Mouse (Mus musculus): ENCODE results near the gene Arhgap5.
A peak's percentile ranks its signal among the peaks of the same experiment; 100 is the strongest.
"Not testable (repeated sequence)": the region's sequence is repeated elsewhere in the genome, so short reads cannot be mapped to it uniquely, and the experiment has no call there.

Gene Arhgap5

DNA sequence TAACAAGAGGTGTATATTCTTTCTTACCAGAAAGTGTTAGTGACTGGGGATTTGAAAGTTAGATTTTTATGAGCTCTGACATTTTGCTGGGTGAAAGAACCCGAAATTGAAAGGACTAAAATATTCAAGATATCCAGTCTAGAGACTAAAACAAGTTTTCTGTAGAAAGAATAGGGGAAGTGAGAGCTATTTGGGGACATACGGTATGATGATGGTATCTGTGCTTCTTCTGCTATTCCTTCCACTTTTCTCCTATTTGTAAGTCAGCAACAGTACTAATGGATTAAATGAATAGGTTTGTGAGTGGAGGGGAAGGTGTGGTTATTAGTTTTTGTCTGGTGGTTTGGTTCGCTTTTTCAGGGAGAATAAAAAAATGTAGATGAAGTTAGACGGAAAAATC is 37.5 kb downstream of the Arhgap5 start:
- no peak for DNase-seq

DNA sequence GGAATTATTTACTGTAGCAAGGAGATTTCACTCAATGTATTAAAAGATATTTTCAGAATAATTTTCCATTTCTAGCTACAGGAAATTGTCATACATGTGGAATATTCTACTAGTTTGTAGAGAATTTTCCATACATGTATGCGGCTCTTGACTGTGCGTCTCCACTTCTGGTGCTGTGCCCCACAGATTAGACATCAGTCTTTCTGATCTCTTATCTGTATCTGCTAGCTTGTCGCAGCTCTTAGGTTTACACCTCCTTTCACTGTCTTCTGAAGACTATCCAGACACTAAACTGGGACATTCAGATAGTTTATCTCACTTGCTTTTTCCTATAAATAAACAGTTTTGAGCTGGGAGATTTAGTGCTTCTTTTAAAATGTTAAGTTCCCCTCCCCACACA is 40.8 kb downstream of the Arhgap5 start:
- no peak for DNase-seq

DNA sequence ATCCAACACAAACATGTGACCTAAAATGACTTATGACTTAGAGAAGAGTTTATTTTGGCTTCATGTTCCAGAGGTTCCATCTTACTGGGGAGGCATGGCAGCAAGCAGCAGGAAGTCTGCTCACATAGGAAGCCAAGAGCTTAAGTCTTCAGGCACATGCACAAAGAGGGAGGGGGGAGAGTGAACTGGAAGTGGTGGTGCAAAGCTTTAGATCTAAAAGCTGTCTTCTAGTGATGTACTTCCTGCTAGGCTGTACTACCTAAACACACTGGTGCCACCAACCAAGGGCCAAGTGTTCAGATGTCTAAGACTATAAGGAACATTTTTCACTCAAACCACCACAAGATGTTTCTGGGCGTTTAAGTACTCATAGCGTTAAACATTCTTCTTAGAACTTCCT is 48.3 kb downstream of the Arhgap5 start:
- DNase-seq, result no peak

DNA sequence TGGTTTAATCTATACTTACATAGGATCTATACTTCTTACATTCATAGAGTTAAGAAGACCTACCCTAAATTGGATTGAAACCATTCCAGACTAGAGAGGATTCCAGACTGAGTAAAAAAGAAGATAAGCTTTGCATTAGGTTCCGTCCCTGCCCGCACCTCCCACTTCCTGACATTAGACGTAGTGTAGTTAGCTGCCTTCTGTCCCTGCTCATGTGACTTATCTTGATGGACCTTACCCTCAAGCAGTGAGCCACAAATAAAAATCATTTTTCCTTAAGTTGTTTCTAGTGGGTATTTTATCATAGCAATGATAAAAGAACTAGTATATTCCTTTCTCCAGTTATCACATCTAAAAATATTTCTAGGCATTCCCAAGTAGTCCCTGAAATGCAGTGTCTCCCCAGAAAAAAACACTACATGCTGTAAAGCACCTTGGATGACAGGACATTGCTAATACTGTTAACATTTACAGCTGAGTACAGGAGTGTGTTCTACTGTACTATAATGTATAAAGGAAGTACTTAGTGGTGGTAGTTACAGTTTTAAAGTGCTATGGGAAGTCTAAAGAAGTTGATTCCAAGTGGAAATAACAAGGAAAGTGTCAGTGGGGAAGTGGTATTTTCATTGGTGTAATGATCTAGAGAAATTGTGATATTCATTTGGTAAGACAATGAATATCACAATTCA is 51.6 kb downstream of the Arhgap5 start:
- no peak for DNase-seq

DNA sequence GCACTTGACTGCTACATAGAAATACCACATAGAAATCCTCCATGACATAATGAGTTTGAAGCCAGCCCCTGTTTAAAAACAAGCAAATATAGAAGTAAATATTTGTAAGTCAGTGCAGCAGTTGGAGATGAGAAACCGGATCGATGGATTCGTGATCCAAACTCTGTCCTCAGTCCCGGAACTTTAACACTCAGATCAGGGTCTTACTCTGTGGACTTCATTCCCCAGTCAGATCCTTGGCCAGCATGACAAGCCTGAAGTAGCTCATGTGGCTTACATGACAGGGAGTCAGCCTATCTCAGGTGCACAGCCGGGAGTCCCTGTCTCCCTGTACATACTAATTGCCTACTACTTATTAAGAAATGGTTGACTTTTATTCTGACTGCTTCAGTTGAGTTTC is 61.9 kb downstream of the Arhgap5 start:
- no peak for DNase-seq

DNA sequence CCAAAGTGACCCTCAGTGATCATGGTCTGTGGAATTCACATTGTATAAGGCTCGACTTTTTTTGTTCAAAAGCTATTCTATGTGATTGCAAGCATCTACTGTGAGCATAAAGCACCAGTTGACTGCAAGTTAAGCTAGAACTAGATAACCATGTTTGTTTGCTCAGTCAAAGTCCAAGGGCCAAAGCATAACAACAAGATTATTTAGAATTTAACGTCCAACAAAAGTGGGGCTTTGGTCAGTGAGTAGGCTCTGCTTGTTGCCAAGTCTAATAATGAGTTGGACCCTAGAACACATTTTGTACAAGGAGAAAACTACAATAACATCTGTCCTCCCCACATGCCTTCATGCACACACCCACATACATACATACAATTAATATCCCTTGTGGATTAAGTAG is 69.6 kb downstream of the Arhgap5 start:
- no peak for DNase-seq

DNA sequence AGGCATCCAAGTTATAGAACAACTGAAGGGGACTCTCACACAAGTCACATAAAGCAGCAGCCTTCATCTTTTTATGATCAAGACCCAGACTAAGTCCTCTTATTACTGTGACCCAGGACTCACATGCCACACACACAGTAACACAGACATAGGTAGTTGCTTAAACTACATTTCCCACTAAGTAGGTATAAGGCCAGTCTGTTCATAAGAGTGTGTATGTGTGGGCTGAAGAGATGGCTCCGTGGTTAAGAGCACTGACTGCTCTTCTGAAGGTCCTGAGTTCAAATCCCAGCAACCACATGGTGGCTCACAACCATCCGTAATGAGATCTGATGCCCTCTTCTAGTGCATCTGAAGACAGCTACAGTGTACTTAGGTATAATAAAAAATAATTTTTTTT is 82.7 kb downstream of the Arhgap5 start:
- DNase-seq, result not testable (repeated sequence)

DNA sequence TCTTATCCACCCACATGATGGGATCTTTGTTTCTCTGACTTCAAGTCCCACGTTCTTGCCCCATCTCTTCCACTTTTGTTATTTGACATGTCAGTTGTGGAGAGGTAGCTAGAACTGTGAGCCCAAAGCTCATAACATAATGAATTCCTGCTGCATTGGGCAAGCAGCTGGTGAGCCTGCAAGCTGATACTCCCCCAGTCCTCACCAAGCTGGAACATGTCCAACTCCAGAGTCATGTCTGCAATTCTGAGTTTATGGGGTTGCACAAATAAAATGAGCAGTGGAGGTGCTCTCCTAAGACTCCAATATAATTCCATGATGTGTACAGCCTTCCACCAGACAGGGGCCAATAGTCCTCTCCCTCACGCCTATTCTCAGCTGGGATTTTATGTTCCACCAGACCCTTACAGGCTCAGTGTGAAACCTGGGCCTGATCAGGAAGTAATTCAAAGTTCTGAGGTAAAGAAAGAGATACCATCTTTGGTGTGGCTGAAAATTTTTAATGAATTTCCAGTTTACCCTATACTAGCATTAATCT is 83.8 kb downstream of the Arhgap5 start:
- no peak for DNase-seq

DNA sequence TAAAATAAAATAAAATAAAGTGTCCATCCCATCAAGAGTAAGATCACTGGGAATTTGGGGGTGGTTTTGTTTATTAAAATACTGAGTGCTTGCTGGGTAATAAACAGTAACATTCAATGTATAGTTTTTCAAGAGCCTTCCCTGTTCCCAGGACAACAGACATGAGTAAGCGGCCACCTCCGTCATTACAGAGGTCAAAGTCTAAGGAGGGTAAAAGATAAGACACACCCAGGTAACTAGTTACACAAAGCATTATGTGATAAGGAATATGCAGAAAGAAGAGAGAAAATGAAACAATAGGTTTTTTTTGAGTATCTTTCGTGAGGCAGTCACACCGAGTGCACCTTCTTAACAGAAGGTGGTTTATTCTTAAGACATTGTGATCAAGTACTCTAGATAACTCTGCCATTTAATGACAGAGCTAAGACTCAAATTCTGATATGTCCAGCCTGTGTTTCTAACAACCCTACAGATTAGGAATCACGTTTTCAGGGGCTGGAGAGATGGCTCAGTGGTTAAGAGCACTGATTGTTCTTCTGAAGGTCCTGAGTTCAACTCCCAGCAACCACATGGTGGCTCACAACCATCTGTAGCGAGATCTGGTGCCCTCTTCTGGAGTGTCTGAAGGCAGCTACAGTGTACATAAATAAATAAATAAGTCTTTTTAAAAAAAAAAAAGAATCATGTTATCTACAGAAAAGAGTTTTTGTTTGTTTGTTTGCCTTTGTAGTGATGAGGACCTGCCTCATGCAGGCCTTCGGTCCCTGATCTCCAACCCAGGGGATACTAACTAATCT is 91.8 kb downstream of the Arhgap5 start:
- DNase-seq, result no peak

DNA sequence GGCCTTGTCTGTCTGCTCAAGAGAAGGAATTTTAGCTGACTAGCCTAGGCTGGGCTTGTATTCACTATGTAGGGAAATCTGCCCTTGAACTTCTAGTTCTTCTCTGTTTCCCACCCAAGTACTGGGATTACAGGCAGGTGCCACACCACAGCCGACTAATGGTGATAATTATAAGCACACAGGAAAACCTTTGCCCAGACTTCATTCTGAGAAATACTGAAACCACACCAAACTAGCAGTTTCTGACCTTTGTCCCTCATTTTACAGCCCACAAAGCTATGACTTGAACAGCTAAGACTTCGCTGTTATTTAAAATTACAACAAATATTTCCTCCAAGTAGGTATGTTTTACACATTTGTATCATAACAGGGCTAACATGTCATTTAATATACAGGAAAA is 98.7 kb downstream of the Arhgap5 start:
- peak; percentile 37 to 48 for DNase-seq

DNA sequence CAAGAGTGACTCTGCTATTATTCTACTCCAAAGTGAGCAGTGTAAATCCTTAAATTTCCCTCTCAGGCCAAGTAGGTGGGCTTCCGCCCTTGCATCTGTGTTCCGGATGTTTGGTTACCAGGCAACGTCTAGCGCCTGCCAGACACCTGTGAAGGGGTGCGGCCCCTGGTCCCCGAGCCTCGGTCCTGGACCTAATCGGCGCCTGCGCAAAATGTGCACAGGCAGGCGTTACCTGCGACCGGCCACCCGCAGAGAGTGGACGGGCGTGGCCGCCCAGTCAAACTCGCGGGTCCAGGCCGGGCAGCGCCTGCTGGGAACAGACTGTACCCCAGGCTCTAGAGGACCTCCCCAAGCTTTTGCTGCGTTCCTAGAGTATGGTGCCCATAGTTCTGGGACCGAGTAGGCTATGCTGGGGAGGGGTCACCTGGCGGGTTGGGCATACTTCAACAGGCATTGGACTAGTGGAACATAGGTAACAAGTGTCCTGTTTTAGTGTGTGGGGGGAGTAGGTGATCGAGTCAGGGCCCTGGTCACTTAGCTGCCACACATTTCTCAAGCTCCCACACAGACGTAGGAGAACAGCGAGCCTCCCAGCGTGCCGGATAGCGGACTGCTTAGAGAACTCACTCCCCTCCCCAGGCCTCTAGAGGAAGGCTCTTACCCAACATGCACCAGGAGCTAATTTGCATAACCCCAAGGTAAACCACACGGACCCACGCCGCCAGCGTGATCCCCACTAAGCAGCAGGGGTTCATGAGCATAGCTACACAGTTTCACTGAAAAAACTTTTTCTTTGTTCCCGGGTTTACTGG is 99.3 kb downstream of the Arhgap5 start:
- peak; percentile 85 to 88 for DNase-seq

DNA sequence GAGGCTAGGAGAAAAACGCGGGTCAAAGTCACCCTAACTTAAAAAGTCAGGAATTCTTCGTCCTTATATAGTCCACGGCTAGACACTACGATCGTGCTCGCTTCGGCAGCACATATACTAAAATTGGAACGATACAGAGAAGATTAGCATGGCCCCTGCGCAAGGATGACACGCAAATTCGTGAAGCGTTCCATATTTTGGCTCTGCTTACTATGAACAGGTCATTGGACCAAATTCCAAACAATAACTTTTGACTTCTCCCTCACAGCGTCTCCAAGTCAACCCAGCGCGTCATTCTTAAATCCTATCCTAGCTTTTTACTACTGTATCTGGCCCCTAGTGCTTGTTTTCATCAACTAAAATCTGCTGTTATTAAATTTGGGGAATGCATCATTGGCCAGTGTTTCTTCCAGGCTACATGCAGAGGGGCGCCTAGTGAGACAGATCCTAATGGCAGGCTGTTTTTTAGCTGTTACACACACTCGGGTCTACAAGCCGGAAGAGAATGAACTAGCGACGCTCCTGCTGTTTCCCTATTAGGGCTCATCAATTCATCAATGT is 100.0 kb downstream of the Arhgap5 start:
- peak; percentile 81 to 83 for DNase-seq

DNA sequence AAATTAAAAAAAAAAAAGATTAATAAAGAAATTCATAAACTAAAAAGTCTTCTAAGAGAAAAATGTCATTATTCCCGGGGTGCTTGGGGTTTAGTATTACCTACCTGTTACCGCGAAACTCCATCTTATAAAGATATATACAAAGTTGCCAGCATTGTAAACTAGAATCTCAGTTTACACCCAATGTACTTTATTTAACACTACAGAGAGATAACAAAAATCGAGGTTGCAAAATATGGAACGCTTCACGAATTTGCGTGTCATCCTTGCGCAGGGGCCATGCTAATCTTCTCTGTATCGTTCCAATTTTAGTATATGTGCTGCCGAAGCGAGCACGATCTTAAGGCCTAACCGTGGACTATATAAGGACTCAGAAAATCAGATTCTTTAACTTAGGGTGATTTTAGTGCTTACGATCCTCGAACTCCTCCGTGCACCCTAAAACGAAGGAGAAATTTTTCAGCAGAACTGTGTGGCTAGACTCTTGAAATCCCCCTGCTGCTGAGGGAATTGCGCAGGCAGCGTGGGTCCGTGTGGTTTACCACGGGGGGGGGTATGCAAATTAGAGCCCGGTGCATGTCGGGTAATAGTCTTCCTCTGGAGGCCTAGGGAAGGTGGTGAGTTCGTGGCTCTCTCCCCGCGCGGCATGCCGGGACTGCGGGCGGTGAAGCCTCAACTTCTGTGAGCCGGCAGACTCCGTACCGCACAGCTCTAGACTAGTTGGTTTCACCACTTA is 100.7 kb downstream of the Arhgap5 start:
- DNase-seq, result peak; percentile 91 to 95

DNA sequence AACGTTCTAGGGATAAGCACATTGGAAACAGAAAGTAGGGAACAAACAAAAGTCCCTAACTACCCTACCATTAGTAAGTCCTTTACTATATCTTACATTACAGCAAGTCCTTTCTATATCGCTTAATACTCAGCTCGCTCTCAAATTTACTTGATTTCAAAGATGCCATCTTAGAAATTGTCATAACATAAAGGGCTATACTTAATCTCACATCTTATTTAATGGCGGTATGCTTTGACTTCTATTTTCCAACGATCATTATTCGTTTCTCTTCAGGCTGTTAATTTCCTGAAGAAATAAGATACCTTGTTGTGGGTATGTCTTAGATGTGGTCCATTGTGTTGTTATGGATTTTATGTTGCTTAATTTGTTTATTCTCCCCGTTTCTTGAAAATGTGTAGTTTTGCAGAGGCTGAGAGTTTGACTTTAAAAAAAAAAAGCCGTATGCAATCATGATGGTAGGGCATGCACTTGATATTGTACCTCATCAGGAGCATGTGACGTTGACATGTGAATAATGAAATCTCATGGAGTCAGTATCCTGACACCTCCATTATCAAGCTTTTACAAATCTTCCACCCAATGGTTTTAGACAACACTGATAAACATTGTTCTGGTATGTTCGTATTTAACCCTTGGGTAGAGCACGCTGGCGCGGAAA is 101.3 kb downstream of the Arhgap5 start:
- no peak for DNase-seq

DNA sequence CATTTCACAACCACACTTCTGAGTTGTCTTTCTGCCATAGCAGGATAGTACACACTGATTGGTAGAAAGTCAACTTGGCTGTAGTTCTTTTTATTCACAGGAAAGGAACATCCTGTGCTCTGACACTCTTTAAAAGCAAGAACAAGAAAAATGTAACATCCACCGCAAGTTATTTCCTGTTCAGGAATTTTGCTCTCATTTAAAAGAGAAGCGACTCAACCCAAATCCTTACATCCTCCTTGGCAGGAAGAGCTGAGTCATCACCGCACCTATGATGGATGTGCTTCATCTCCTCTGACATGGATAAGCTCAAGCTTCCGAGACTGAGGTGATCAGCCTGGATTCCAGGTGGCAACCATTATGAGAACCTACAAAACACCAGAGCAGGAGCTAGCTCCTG is 103.6 kb downstream of the Arhgap5 start:
- DNase-seq, result no peak

DNA sequence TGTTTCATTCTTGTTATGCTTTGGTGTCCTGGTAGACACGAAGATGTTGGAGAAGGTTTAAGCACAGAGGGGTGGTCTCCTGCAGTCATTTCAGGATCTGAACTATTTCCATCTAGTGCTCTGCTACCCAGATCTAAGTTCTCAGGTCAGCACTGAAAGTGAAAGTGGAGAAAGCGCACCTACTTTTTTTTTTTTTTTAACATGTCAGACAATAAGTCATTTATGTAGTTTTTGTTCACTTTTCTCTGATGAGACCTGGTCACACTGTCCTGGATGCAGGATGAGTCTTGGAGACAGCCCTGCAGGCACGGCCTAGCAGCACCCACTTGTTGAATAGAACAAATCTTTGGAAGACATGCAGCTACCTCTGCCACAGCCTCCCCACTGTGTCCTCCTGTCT is 111.9 kb downstream of the Arhgap5 start:
- no peak for DNase-seq

DNA sequence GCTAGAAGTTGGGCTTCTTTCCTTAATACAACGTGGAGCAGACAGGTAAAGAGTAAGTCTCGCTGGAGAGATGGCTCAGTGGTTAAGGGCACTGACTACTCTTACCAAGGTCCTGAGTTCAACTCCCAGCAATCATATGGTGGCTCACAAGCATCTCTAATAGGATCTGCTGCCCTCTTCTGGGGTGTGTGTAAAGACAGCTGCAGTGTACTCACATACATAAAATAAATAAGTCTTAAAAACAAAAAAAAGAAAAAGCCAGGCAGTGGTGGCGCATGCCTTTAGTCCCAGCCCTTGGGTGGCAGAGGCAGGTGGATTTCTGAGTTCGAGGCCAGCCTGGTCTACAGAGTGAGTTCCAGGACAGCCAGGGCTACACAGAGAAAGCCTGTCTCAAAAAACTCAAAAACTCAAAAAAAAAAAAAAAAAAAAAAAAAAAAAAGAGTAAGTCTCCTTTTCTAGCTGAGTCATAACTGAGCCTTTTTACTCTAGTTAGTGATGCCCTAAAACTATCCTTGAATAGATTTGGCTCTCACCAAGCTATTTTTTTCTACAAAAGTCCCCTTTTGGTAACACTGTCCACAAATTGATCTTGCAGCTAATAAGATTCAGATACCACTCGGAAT is 114.8 kb downstream of the Arhgap5 start:
- no peak for DNase-seq

DNA sequence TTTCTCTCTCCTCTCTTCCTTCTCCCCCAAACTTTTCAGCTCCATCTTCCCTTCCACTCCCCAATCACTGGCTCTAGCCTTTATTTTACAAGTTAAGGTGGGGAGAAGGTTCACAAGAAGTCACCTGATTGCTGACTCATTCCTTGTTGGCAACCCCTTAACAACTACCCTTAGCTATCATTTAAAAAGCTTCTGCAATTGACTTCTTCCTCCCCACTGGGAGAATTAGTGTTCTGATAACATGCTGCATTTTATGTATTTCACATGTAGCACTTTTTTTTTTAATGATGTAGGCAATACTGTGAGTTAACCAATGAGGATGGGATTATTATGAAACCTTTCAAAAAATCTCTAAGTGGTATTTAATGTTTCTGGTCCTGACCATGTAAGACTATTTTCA is 115.9 kb downstream of the Arhgap5 start:
- DNase-seq, result no peak

Measured in kidney, adult 8-10 months (tissue).